Mouse (Mus musculus) cerebellum, adult 2 months (tissue): ENCODE results near the gene Map4k3.

Experiments used
- CTCF ChIP-seq: fragments of 200-500 bp; IDR thresholded peaks from 2 replicates; pipeline ENCODE4 v1.5.1; 2011; ENCODE audit warnings: low read depth, mild to moderate bottlenecking, control low read depth, low read length, moderate library complexity, borderline replicate concordance; ENCODE audit not compliant: insufficient read depth
- POLR2A ChIP-seq: fragments of 200-500 bp; IDR thresholded peaks from 2 replicates; pipeline ENCODE4 v1.6.1; 2011; ENCODE audit warnings: low read length, control low read depth, borderline replicate concordance; ENCODE audit not compliant: insufficient read depth

DNA sequence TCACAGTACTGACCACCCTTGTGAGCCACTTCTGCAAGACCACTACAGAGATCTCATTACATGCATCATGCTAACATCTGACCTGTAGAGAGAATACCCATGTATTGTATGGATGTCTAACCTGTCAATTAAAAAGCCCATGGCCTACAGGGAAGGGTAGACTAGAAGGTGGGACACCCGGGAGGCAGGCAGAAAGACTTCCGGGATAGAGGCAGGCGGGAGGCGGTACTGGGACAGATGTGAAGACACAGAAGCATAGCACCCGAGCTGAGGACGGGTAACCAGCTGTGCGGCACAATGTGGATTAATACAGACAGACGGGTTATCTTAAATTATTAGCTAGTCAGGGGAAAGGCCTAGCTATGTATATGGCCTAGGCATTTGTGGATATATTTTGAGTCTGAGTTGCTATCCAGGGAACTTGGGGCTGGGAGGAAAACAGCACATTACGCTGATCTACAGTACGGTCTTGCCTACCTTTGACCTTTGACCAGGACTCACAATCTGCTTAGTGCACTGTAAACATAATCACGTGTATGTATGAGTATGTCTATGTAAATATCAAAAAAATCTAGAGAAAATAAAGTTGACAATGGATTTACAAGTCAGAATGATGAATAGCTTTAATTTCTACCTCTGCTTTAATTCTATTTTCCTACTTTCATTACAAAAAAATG lies 51.3 kb downstream of the Map4k3 start:
- no peak for TF ChIP-seq POLR2A
- no peak for TF ChIP-seq CTCF
